Mouse (Mus musculus): ENCODE results near the gene Mbd6. TPM values are rescaled to one million over a fixed set of nuclear protein-coding genes. Genes with fewer than 3 reads are reported as not detected.

The Mbd6 gene
- total RNA-seq, 4 experiments from 2014 or later = 17.6 to 25.5 (median 19.5) TPM

DNA sequence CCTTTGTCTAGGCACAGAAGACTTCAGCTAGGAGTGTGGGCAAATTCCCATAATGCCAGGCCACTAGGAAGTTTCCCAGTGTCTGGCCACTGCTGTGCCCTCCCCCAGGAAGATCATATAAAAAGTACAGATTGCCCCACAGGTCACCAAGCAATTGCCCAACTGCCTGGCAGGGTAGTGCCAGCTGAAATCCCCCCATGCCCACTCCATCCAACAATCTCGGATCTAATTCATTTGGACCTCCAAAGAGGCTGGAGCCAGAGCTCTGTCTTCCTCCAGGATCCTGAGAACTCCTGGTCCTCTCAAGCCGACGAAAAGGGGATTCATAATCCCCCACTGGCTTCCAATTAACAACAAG, 903 bp downstream of the Mbd6 start:
- no peak for DNase-seq (ENCODE audit: low spot score)

DNA sequence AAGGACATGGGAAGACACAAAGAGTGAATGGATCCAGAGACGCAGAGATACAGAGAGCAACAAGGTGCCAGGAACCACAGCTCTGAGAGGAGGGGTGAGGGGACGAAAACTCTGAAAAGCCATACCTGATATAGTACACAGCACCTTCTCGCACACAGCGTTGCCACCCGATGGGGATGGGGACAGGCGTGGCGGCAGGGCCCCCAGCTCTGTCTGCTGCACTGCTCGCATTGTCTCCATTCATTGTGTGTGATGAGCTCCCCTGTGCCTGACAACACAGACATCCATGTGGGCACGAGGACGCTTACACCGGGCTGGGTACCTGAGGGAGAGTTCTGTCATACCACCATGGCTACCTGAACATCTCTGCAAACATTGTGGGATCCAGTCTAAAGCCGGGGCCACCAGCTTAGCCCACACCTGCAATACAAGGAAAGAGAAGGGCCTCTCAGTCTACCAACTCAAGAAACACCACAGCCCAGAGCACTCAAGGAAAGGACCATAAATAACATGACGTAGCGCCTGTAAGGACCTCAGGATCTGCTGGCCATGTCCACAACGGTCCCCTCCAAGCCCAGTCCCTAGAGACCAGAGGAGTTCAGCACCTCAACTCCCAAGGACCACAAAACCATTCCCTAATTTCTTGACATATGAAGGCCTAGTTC, 1.4 kb downstream of the Mbd6 start:
- no peak for DNase-seq (ENCODE audit: low spot score)

DNA sequence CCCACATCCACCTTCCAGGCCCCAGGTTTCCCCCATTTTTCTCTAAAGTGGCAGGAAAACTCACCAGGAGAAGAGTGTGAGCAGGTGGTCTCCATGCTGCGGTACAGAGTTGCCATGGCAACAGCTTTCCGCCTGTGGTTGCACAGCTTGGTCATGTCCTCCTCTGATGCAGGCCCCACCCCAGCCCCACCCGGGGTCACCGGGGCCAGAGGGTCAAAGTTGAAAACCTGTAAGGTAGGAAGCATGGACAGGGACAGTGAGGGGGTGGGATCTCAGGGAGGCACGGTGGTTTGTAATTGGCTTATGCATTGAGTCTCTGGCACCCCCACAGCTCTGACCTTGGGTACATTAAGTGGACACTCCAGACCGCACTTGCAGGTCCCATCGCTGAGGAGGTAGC, 2.1 kb downstream of the Mbd6 start:
- DNase-seq (ENCODE audit: low spot score) = no peak

DNA sequence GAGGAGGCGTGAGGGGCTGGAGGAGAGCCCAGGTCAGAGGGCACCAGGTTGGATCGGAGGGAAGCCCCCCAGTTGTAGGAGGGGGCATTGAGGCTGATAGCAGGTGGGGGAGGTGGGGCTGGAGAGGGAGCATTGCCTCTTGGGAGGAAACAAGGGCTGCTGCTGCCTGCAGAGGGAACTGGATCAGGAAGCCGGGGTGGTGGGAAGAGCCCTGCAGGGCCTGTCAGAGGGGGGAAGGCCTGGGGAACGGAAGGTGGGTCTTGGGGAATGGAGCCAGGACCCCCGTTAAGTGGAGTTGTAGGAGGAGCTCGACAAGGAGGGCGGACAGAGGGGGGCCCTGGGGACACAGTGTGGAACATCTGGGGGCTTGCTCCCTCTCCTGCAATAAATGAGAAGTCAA, 2.6 kb downstream of the Mbd6 start:
- no peak for DNase-seq (ENCODE audit: low spot score)

DNA sequence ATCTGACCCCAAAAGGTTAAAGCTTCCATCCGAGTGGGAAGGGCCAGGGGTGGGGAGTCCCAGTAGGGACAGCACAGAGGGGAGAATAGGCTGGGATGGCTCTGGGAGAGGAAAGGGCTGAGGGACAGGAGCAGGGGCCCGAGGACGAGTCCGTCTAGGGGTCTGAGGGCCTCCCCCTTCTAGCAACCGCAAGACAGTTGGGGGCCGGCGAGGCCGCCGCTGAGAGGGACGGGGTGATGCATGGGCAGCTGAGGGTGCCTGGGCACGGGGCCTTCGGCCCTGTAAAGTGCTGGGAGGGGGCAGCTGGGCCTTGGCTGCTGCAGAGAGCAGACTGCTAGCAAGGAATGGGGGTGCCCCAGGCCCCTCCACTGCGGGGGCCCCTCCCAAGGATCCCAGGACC, 3.2 kb downstream of the Mbd6 start:
- DNase-seq (ENCODE audit: low spot score) = no peak

DNA sequence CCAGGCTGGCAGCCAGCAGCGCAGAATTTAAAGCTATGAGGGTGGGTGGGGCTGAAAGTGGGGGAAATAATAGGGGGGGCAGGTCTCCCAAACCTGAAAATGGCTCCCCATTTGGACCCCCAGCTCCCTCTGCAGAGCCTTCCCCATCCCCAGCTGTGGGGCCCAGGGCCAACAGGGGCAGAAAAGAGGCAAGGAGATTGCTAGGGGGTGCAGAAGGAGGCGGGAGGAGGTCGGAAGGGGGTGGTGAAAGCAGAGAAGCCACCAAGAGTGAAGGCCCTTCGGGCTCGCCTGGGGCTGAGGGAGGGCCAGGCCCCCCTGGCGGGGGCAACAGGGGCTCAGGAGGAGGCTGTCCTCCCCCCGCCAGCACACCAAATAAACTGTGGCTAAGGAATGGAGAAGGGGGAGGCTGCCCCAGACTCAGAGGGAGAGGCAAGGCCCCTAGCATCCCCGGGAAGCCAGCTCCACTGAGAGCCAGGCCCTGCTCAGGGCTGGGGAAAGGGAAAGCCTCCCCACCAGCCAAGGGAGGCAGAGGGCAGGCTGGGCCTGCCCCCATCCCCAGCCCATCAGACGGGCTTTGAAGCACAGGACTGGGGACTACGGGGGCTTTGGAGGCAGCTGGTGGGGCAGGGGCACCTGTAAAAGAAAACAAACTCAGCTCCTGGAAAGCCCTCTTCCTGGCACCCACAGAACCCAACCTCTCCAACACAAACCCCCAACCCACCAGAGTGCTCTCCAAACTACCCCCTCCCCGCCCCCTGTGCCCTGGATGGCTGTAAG, 3.9 kb downstream of the Mbd6 start:
- DNase-seq (ENCODE audit: low spot score) = no peak

DNA sequence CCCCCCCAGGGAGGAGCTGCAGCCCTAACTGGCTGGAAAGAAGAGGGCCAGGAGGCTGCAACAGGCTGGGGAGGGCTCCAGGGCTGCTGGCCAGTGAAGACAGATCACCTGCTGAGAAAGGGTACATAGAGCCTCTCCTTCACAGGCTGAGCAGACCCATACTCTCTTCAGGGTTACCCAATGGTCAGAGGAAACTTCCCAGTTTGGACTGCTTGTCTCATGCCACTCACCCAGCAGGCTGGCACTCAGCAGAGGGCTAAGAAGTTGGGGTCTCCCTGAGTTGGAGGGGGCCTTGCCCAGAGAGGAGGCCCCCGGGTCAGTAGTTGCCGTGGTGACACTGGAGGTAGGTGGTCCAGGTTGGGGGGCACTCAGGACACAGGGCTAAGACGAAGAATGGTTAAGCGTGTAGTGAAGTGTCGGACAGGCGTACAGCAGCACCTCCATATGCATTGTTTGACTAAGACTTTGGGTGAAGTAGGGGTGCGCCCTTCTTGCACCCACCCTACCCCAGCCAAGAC, 4.7 kb downstream of the Mbd6 start:
- DNase-seq (ENCODE audit: low spot score) = no peak

DNA sequence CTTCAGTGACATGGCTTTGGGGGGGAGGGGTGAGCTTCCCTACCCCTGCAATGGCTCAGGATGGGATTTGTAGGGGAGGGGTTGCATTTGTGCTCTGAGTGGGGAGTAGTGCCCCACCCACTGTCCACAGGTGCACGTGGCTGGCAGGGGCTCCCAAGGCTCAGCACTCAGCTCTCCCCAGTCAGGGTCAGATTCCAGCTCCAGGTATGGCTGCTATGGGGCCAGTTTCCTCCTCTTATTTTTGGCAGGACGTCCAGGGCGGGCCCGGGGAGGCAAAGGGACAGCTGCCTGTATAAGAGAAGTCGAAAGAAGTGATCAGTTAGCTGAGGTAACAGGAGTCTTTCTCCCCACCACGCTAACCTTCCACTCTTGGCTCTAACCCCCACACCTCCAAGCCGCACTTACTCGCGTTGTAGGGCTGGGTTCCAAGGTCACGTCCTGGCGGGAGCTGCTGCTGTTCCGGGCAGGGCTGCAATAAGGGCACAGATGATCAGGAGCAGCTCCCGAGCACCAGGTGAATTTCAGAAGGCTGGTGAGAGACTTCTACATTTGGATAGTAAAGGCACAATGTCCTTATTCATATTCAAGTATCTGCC, 6.1 kb downstream of the Mbd6 start:
- no peak for DNase-seq (ENCODE audit: low spot score)

DNA sequence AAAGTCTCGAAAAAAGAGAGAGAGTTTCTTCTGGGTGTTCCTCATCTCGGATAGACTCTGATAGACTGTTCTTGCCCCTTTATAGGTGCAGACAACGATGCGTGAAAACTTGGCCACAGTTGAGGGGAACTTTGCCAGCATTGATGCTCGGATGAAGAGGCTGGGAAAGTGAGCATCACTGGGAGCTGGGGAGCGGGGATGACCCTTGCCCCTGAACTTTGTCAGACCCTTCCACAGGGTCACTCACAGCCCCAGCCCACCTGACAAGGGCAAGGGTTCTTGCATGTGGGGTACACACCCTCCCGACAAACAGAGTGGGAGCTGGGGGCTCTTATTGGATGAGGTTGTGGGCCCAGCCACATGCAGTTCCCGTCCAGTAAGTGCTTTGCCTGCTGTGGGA, 7.5 kb downstream of the Mbd6 start:
- DNase-seq (ENCODE audit: low spot score) = no peak

DNA sequence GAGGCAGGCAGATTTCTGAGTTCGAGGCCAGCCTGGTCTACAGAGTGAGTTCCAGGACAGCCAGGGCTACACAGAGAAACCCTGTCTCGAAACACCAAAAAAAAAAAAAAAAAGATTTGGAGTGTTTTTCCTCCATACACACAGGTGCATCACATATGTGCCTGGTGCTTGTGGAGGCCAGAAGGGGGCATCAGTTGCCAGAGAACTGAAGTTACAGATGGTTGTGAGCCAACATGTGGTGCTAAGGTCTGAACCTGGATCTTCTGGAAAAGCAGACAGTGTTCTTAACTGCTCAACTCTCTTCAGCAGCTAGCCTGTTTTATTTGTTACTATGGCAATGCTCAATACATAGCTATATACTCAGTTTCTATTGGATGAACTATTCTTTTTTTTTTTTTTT, 9.1 kb downstream of the Mbd6 start:
- DNase-seq (ENCODE audit: low spot score) = no peak

DNA sequence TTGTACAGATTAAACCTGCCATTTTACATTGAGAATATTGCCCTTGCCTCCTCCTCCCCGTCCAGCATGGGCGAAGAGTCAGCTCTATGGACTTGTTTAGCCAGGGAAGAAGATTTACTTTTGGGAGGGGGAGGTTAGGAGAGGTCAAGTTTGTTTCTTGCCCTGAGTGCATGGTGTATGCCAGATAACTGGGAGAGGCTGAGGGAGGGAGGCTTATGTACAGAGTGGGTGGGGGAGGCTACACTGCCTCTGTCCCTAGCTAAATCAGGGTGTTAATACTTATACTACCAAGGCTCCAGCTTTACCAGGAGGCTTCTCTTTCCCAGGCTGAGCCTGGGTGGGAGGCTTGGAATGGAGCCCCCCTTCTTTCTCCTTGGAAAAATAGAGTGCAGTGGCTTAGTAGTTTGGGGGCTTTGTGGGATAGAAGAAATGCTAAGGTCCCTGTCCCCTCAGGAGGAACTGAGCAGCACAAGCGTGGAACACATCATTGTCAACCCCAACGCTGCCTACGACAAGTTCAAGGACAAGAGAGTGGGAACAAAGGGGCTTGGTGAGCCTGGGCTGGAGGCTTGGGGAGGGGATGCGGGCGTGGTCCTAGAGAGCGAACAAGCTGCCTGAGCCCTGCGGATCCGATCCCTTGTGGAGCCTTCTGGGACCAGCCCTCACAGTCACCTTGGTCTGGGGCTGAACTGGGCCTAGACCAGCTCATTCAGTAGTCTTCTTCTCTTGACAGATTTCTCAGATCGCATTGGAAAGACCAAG, 14.4 kb downstream of the Mbd6 start:
- no peak for DNase-seq (ENCODE audit: low spot score)

DNA sequence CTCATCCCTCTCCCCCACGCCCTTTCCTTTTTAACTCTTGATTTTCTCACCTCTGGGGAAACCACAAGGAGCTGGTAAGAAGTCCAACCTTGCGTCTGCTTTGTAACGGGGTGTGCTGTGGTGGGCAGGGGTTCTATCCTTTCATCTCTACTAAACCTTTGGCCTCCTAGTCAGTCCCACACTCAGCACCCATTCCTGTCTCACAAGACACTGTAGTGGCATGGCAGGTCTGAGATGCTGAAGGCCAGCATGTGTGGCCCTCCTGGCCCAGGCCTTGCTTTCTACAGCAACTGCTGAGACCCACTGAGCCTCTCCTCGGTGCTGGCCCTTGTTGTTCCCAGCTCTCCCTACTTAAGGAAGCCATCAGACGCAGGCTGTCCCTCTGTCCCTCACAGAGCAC, 16.4 kb downstream of the Mbd6 start:
- no peak for DNase-seq (ENCODE audit: low spot score)

DNA sequence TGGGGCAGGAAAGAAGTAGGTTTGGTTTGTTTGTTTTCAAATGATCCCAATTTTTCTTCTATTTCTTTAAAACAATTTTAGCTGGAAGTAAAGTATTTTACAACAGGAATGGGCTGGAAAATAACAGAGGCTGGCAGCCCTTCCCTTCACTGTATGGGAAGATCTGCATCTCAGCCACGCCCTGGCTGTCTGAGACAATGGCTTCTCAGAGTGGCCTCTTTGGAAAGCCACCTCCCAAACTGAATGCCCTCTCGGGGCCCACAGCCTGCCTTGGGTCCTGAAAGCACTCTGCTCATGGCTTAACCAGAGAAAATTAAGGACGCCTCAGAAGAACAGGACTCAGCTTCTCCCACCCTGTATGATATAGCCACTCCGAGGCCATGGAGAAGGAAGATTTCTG, 18.9 kb downstream of the Mbd6 start:
- no peak for DNase-seq (ENCODE audit: low spot score)

DNA sequence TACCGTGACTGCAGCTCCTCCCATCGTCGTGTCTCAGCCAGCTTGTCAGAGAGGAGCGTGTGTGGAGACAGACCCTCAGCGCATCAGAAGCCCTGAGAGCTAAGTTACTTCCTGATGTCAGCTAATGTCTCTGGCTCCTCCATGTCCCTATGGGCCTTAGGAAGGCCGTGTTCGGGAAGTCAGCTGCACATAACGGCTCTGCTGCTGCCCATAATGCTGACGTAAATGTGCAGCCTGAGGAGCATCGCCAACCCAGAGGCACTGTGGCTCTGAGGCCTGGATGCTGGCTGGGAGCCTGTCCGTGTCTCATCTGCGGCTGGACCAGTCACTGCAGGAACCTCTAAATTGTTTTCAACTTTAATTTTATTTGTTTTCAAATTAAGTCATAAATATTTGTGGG, 19.8 kb downstream of the Mbd6 start:
- no peak for DNase-seq (ENCODE audit: low spot score)

DNA sequence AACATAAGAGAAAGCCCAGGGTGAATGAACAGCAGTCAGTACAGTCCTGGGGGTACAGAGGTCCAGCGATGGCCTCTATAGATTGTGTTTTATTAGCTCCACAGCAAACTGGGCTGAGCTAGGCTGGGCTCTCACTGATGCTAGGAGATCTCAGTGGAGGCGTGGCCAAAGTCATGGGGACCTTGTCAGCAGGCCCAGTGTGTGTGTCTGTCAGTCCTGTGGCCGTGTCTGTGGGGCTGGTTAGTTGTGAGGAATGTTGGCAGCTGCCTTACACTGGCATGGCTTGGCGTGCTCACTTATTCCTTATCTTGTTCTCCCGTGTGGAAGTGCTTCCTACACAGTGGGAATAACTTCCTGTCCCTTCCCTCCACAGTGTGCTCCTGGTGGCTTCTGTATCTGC, 20.4 kb downstream of the Mbd6 start:
- DNase-seq (ENCODE audit: low spot score) = no peak

DNA sequence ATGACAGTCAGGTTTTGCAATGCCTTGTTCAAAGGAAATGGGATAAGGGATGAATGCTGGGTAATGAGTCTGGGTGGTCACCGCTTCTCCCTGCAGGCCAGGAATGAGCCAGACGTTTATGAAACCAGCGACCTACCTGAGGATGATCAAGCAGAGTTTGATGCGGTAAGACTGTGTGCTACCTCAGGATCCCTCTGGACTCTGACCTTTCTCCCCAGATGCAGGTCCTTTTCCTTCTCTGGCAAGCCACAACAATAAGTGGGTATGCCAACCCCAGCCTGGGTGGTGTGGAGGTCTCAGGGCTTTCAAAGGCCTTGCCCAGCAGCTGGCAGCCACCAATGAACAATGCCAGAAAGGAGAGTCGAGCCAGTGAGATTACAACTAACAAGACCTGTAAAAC, 21.5 kb downstream of the Mbd6 start:
- no peak for DNase-seq (ENCODE audit: low spot score)

DNA sequence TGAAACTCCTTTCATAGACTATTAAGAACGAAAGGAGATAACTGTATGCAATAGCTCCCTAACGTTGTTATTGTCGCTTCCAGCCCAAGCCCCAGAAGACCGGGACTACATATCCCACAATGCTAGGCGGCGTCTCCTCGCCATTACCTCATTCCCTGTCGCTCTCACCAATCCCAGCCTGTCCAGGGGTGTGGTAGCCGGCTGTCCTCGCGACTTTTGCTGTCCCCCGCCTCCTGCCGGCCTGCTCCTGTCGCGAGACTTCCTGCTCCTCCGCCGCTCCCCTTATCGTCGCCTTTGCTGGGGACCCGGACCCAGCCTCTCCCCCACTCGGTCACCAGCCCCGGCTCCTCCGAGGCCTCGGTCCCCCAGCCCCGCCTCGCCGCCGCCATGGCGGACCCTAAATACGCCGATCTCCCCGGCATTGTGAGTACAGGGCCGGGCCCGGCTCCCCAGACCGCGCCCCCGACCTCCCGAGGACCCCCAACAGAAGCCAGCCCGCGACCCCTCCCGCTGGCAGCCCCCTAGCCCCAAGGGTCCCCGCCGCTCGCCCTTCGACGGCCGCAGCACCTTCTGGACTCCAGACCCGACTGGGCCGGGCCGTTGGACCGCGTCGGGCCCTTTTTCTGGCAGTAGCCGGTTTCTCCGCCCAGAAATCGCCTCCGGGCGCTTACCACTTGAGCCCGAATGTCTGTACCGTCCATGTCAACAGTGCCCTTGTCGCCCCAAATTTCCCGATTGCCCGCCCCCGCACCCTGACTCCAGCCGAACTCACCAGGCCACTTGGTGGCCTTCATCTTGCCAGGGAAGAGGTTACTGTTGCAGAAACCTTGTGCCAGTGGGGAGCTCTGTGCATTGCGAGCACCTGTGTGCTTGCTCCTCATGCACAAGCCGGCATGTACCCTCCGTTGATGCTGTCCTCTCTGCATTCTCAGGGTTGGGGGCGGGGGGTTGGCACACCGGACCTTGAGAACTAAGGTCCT, 22.4 kb downstream of the Mbd6 start, which contains the start of gene Dctn2:
Dctn2 (plus strand) TSS at position 257 of the 980 bp plus-strand sequence.
- peak; percentile 95 for DNase-seq (ENCODE audit: low spot score)

DNA sequence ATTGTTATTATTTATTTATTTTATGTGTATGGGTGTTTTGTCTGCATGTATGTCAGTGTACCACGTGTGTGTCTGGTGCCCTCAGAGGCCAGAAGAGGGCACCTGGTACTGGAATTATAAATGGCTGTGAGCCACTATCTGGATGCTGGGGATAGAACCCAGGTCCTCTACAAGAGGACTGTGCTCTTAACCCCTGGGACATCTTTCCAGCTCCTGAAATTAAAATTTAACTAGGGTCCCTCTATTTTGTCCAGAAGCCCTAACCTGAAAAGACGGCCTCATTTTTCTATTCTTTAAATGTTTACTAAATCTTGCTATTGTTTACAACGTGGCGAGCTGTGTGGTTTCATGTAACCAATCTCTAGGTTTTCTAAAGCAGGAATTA, 23.1 kb downstream of the Mbd6 start:
- DNase-seq (ENCODE audit: low spot score) = no peak

DNA sequence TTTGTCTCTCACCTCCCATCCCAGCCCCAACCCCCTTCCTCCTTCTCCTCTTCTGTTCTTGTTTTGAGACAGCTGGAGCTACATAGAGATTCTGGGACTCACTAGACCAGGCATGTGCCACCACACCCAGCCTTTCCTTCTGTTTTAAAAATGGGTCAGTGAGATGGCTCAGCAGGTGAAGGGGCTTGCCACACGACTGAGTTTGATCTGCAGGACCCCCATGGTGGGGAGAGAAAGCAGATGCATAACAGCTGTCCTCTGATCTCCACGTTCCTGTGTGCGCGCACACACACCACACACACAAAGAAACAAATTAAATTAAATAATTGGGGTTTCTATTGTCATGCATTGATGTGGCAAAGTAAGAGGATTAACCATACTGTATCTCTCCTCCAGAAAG, 23.8 kb downstream of the Mbd6 start:
- no peak for DNase-seq (ENCODE audit: low spot score)

DNA sequence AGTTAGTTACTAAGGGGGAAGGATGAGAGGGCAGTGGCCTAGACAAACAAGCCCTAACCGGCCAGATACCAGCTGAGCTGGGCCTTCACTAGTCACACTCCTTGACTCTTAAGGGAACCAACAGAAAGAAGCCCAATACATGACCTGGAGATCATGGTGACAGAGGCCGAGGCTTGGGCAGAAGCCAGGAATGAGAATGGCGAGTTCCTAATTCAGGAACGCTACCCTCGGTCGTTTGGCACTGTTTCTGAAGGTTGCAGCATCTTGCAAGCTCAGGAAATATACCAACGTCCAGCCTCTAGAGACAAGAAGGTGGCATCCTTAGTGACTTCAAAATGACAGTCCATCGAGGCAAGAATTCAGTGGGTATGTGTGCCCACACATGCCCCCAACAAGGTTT, 24.5 kb downstream of the Mbd6 start:
- DNase-seq (ENCODE audit: low spot score) = no peak

DNA sequence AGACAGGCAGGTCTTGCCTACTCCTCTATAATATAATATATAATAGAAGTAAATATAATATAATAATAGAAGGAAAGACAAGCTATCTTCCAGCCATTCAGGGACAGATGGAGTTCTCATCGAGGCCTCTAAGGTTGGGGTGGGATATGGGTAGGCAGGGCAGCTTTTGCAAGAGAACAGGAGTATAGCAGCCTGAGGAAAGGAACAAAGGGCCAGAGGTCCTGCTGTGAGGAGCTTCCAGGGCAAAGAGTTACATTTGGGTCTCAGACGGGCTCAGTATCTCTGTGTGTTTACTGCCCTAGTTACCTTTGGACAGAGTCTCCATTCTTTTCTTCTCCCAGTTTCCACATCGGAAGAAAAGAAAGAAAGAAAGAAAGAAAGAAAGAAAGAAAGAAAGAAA, 25.2 kb downstream of the Mbd6 start:
- DNase-seq (ENCODE audit: low spot score) = no peak

All from heart, adult 8-10 months (tissue).